Mouse (Mus musculus) CH12.LX (cell line): ENCODE data around the gene Casp7. TPM values are rescaled to one million over a fixed set of nuclear protein-coding genes. Genes with fewer than 3 reads are reported as not detected.

Source experiments
- DNase-seq: peaks from one replicate; pipeline ENCODE4 v3.0.0-alpha.2; 2013; ENCODE audit errors: extremely low read depth
- H3K27ac ChIP-seq: 2 replicates; pipeline ENCODE4 v1.5.1; 2012; ENCODE audit warnings: low read depth, mild to moderate bottlenecking, control low read depth, moderate library complexity; ENCODE audit not compliant: insufficient read depth
- H3K27me3 ChIP-seq: replicated peaks from 2 replicates; pipeline ENCODE3; 2012; ENCODE audit warnings: inconsistent platforms
- H3K36me3 ChIP-seq, 2 experiments: replicated peaks in 1 of 2; 2 replicates each; pipeline versions ENCODE3 to v1.6.1; 2012; ENCODE audit warnings: inconsistent platforms in 1 of 2, low read length in 1 of 2, mild to moderate bottlenecking in 1 of 2, mixed read lengths in 1 of 2, moderate library complexity in 1 of 2; ENCODE audit not compliant: control insufficient read depth in 1 of 2, insufficient read depth in 1 of 2
- H3K4me1 ChIP-seq, 2 experiments: 2 replicates each; pipeline ENCODE4 v1.6.1; 2012; ENCODE audit warnings: inconsistent platforms in 1 of 2, moderate library complexity in 1 of 2; ENCODE audit not compliant: insufficient read depth in 2 of 2, control insufficient read depth in 1 of 2
- H3K4me2 ChIP-seq: 2 replicates; pipeline ENCODE4 v1.6.1; 2012; ENCODE audit warnings: low read depth, mild to moderate bottlenecking, control low read depth; ENCODE audit not compliant: poor library complexity, insufficient read depth, severe bottlenecking
- H3K4me3 ChIP-seq, 3 experiments: fragments of 150-350 bp in 1 of 3; sonication (generic) in 1 of 3; replicated peaks in 1 of 3; 2 replicates each; pipeline versions ENCODE3 to v1.5.1; 2011 to 2012; ENCODE audit warnings: low read depth in 2 of 3, low read length in 2 of 3, mild to moderate bottlenecking in 2 of 3, moderate library complexity in 2 of 3, control low read depth in 1 of 3, improper control_type of control experiment in 1 of 3, inconsistent platforms in 1 of 3, mixed read lengths in 1 of 3; ENCODE audit not compliant: poor library complexity in 1 of 3
- H3K79me2 ChIP-seq: replicated peaks from 2 replicates; pipeline ENCODE4 v1.6.1; 2012; ENCODE audit warnings: mild to moderate bottlenecking, moderate library complexity; ENCODE audit not compliant: control insufficient read depth, poor library complexity, insufficient read depth, severe bottlenecking; ENCODE audit errors: extremely low read depth
- H3K9ac ChIP-seq: 2 replicates; pipeline ENCODE4 v1.6.1; 2012; ENCODE audit warnings: low read depth, mild to moderate bottlenecking, control low read depth, moderate library complexity; ENCODE audit not compliant: insufficient read depth
- H3K9me3 ChIP-seq: replicated peaks from 2 replicates; pipeline ENCODE3; 2012; ENCODE audit warnings: low read length, inconsistent platforms, mixed read lengths
- BHLHE40 ChIP-seq: IDR thresholded peaks from 2 replicates; pipeline ENCODE4 v1.6.1; 2011; ENCODE audit warnings: mild to moderate bottlenecking, low read depth, low read length, improper control_type of control experiment
- CTCF ChIP-seq, 2 experiments: IDR thresholded peaks in 1 of 2; conservative IDR thresholded peaks in 1 of 2; 2 replicates each; pipeline ENCODE4 v1.5.1; 2011 to 2012; ENCODE audit warnings: low read depth in 2 of 2, low read length in 2 of 2, improper control_type of control experiment in 1 of 2, inconsistent platforms in 1 of 2, mild to moderate bottlenecking in 1 of 2, moderate library complexity in 1 of 2
- EP300 ChIP-seq: IDR thresholded peaks from 2 replicates; pipeline ENCODE4 v1.6.1; 2011; ENCODE audit warnings: low read length, improper control_type of control experiment
- ETS1 ChIP-seq: conservative IDR thresholded peaks from 2 replicates; pipeline ENCODE4 v1.6.1; 2012; ENCODE audit warnings: low read depth, mild to moderate bottlenecking, inconsistent platforms, low read length, improper control_type of control experiment, moderate library complexity
- GABPA ChIP-seq: IDR thresholded peaks from 2 replicates; pipeline ENCODE4 v1.6.1; 2012; ENCODE audit warnings: low read depth, low read length, improper control_type of control experiment, inconsistent platforms; ENCODE audit not compliant: insufficient replicate concordance
- JUN ChIP-seq: IDR thresholded peaks from 2 replicates; pipeline ENCODE4 v1.6.1; 2011; ENCODE audit warnings: low read depth, mild to moderate bottlenecking, low read length, improper control_type of control experiment, moderate library complexity; ENCODE audit not compliant: insufficient read depth
- JUND ChIP-seq: conservative IDR thresholded peaks from 2 replicates; pipeline ENCODE4 v1.6.1; 2011; ENCODE audit warnings: low read depth, low read length, improper control_type of control experiment
- MAX ChIP-seq: IDR thresholded peaks from 2 replicates; pipeline ENCODE4 v1.6.1; 2011; ENCODE audit warnings: low read length, improper control_type of control experiment
- MAZ ChIP-seq: IDR thresholded peaks from 2 replicates; pipeline ENCODE4 v1.6.1; 2012; ENCODE audit warnings: low read depth, mild to moderate bottlenecking, inconsistent platforms, low read length, improper control_type of control experiment, moderate library complexity
- MEF2A ChIP-seq: IDR thresholded peaks from 2 replicates; pipeline ENCODE4 v1.6.1; 2014; ENCODE audit warnings: low read depth, mild to moderate bottlenecking, inconsistent platforms, low read length, improper control_type of control experiment, borderline replicate concordance
- MXI1 ChIP-seq: IDR thresholded peaks from 2 replicates; pipeline ENCODE4 v1.6.1; 2011; ENCODE audit warnings: mild to moderate bottlenecking, low read depth, low read length, improper control_type of control experiment
- NELFE ChIP-seq: IDR thresholded peaks from 2 replicates; pipeline ENCODE4 v1.6.1; 2011; ENCODE audit warnings: low read depth, low read length, improper control_type of control experiment
- NRF1 ChIP-seq: IDR thresholded peaks from 2 replicates; pipeline ENCODE4 v1.6.1; 2014; ENCODE audit warnings: low read depth, mild to moderate bottlenecking, inconsistent platforms, low read length, improper control_type of control experiment, moderate library complexity
- POLR2A ChIP-seq: IDR thresholded peaks from 2 replicates; pipeline ENCODE4 v1.6.1; 2011; ENCODE audit warnings: low read depth, mild to moderate bottlenecking, improper control_type of control experiment, low read length
- RAD21 ChIP-seq: IDR thresholded peaks from 2 replicates; pipeline ENCODE4 v1.6.1; 2011; ENCODE audit warnings: low read depth, mild to moderate bottlenecking, low read length, improper control_type of control experiment, moderate library complexity
- SIN3A ChIP-seq: IDR thresholded peaks from 2 replicates; pipeline ENCODE4 v1.6.1; 2012; ENCODE audit warnings: low read length, improper control_type of control experiment, inconsistent platforms
- SMC3 ChIP-seq: IDR thresholded peaks from 2 replicates; pipeline ENCODE4 v1.6.1; 2011; ENCODE audit warnings: low read depth, low read length, improper control_type of control experiment
- TBP ChIP-seq: conservative IDR thresholded peaks from 2 replicates; pipeline ENCODE4 v1.6.1; 2011; ENCODE audit warnings: low read depth, low read length, improper control_type of control experiment
- TCF12 ChIP-seq: IDR thresholded peaks from 2 replicates; pipeline ENCODE4 v1.6.1; 2014; ENCODE audit warnings: low read depth, mild to moderate bottlenecking, inconsistent platforms, low read length, improper control_type of control experiment
- USF1 ChIP-seq: IDR thresholded peaks from 2 replicates; pipeline ENCODE4 v1.6.1; 2014; ENCODE audit warnings: low read depth, mild to moderate bottlenecking, inconsistent platforms, low read length, improper control_type of control experiment
- ZKSCAN1 ChIP-seq: IDR thresholded peaks from 2 replicates; pipeline ENCODE4 v1.6.1; 2012; ENCODE audit warnings: low read depth, inconsistent platforms, low read length, improper control_type of control experiment, borderline replicate concordance
- ZMIZ1 ChIP-seq: IDR thresholded peaks from 2 replicates; pipeline ENCODE4 v1.6.1; 2012; ENCODE audit warnings: low read depth, mild to moderate bottlenecking, inconsistent platforms, low read length, improper control_type of control experiment
- ZNF384 ChIP-seq: IDR thresholded peaks from 2 replicates; pipeline ENCODE4 v1.6.1; 2012; ENCODE audit warnings: low read depth, low read length, improper control_type of control experiment, inconsistent platforms
- dilution Hi-C: fragments of 300-500 bp; cut with MboI; formaldehyde crosslinking; loops from 2 replicates; pipeline ENCODE4 v1.14.3; 2020; ENCODE audit warnings: low sequenced_read_pairs; ENCODE audit not compliant: extremely low pct_unique_long_range_greater_than_20kb, extremely low pct_ligation_motif_present
- in situ Hi-C: fragments of 300-500 bp; cut with MboI; formaldehyde crosslinking; loops from 3 replicates; pipeline ENCODE4 v1.14.3; 2019; ENCODE audit warnings: low sequenced_read_pairs, low pct_ligation_motif_present, low pct_unique_long_range_greater_than_20kb, mixed read lengths
- polyA plus RNA-seq: library from polyadenylated mRNA; unstranded; fragments of >175 nt; gene quantifications from 2 replicates; pipeline ENCODE4 v1.2.1, GENCODE M21; 2012; ENCODE audit warnings: low read depth; ENCODE audit not compliant: insufficient read length
- total RNA-seq, 2 experiments: library from RNA; depleted of rRNA; stranded (reverse); fragments of 300-350 nt in 1 of 2; fragments of >200 nt in 1 of 2; gene quantifications; 2 replicates each; pipeline ENCODE4 v1.2.3; 2012 to 2014

Casp7 gene
- total and polyA plus RNA-seq, 3 experiments = 6.3 to 11.8 (median 6.8) TPM

DNA sequence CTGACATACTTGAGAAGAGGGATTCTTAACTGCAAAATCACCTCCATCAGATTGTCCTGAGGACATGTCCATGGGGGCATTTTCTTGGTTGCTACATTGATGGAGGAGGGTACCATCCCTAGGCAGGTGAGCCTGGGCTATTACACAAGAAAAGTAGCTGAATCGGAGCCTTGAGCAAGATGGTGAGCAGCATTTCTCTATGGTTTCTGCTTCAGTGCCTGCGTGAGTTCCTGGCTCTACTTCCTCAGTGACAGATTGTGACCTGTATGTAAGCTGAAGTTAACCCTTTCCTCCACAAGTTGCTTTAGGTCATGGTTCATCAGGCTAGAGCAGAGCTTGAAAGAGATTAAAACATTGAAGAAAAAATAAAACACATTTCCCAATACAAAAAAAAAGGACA lies 58.4 kb downstream of the Casp7 start:
- no peak overlapping the region for H3K4me2 ChIP-seq
- no peaks in the 10 kb centered on the region for H3K27me3 ChIP-seq
- no peak overlapping the region for H3K27ac ChIP-seq
- no peak overlapping the region for H3K4me3 ChIP-seq
- no peaks in the 10 kb centered on the region for H3K36me3 ChIP-seq
- in situ Hi-C loops (no loop called here), dilution Hi-C loops (no loop called here)
- TF ChIP-seq USF1 = no peak
- TF ChIP-seq CTCF (conservative IDR thresholded peaks at IDR 0.05 in 1 of 2, IDR thresholded peaks at IDR 0.05 in 1 of 2; ENCODE audit: low read depth in 2 of 2, low read length in 2 of 2) = no peak
- no peak for TF ChIP-seq TCF12
- no peak for TF ChIP-seq MXI1
- TF ChIP-seq TBP = no peak
- TF ChIP-seq ZKSCAN1 = no peak
- no peak for TF ChIP-seq NELFE
- no peak for TF ChIP-seq ETS1
- TF ChIP-seq EP300 = no peak
- no peak for TF ChIP-seq POLR2A
- TF ChIP-seq RAD21 = no peak
- TF ChIP-seq GABPA = no peak
- no peak for TF ChIP-seq MAZ
- TF ChIP-seq JUND = no peak
- no peak for TF ChIP-seq ZNF384
- TF ChIP-seq MAX = no peak
- no peak for TF ChIP-seq ZMIZ1
- TF ChIP-seq SMC3 = no peak
- TF ChIP-seq MEF2A = no peak
- TF ChIP-seq NRF1 = no peak
- H3K79me2 ChIP-seq = no peaks in the 10 kb centered on the region
- no peak overlapping the region for H3K9ac ChIP-seq
- no peaks in the 10 kb centered on the region for H3K9me3 ChIP-seq
- H3K4me1 ChIP-seq = peaks cover 11 to 20% of the 10 kb centered on the region in 2 experiments
- peak; percentile 27 for DNase-seq

DNA sequence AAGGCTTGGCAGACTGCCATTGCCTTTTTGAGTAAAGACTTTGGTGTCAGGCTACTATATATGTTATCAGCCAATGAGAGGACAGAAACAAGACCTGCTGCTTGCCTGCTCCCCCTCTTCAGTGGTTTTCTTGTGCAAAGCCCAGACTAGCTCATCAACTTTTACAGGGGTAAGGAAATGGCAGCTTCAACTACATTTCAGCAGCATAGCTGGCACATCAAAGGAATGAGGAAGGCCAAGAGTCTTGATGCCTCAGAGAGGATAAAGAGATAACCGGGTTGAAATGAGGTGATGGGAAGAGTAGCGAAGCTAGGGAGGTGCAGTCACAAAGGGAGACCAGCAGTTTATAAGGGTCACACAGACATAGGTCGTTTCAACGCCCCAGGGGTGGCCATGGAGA lies 60.6 kb downstream of the Casp7 start:
- in situ Hi-C loops = no loop called here
- no peaks in the 10 kb centered on the region for H3K9me3 ChIP-seq
- H3K4me3 ChIP-seq = no peak overlapping the region
- dilution Hi-C loops = no loop called here
- peaks cover 6 to 15% of the 10 kb centered on the region in 2 experiments for H3K4me1 ChIP-seq
- TF ChIP-seq CTCF (conservative IDR thresholded peaks at IDR 0.05 in 1 of 2, IDR thresholded peaks at IDR 0.05 in 1 of 2; ENCODE audit: low read depth in 2 of 2, low read length in 2 of 2) (no peak), BHLHE40 (no peak), JUN (no peak), SIN3A (no peak), MXI1 (no peak), MAX (no peak), GABPA (no peak), MAZ (no peak)
- H3K27me3 ChIP-seq = no peaks in the 10 kb centered on the region
- H3K27ac ChIP-seq = no peak overlapping the region
- no peak for DNase-seq
- no peak overlapping the region for H3K9ac ChIP-seq
- H3K4me2 ChIP-seq = no peak overlapping the region
- H3K36me3 ChIP-seq = no peaks in the 10 kb centered on the region
- H3K79me2 ChIP-seq = no peaks in the 10 kb centered on the region
